Comparison of ENCODE assay signal across 8 mouse cellular contexts in the genomic region with DNA sequence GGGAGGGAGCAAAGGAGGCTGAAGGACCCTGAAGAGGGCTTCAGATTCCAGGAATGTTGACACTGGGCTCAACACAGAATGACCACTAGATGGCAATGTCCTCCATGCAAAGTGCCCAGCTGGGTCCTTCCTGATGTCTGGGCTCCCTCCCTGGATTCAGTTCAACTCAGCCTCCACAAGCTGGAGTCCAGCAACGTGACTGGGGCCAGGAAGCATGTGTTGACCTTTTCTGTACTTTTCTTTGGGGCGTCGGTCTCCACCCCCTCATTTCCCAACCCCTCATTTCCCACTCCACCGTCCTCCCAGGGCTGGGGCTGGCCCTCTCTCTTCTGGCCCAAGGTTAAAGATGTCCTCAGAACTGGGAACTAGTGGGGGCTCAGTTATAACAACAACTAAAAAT. TPM values are rescaled to one million over a fixed set of nuclear protein-coding genes. Genes with fewer than 3 reads are reported as not detected.
DNase-seq lines count a peak whose midpoint lies in the region; ATAC-seq lines count a peak whose summit lies in the region.

No protein-coding gene starts in this region.

- no peaks in the 10 kb centered on the region for H3K36me3 ChIP-seq in embryonic facial prominence, embryonic 15.5 days
- no peaks in the 10 kb centered on the region for H3K36me3 ChIP-seq in limb, embryonic 11.5 days (ENCODE audit: control insufficient read depth, insufficient read depth, low read length)
- 0 out of 2 replicates have a peak, but pooled peaks cover 3% of the 10 kb centered on the region for H3K36me3 ChIP-seq in midbrain, embryonic 13.5 days

- DNase-seq in 3T3-L1 (ENCODE audit: low read depth, low spot score), result peak; percentile 94
- DNase-seq in adrenal gland, postnatal 4 days (ENCODE audit: low spot score in 2 of 2), result peak; percentile 15 to 49
- peak; percentile 91 for DNase-seq in heart, adult 8-10 months (ENCODE audit: low spot score)
- DNase-seq in kidney, adult 8-10 months, result peak; percentile 90 to 92
- DNase-seq in limb, embryonic 11.5 days (ENCODE audit: low spot score), result peak; percentile 85
- DNase-seq in spleen, adult 18-20 months, result peak; percentile 11 to 15

- no peak overlapping the region for H3K4me2 ChIP-seq in embryonic facial prominence, embryonic 15.5 days (replicated peaks)
- H3K4me2 ChIP-seq in limb, embryonic 11.5 days (ENCODE audit: low read depth, severe bottlenecking), result no peak overlapping the region
- H3K4me2 ChIP-seq in midbrain, embryonic 13.5 days (replicated peaks), result no peak overlapping the region

- H3K27ac ChIP-seq in embryonic facial prominence, embryonic 15.5 days (replicated peaks), result no peak overlapping the region
- no peak overlapping the region for H3K27ac ChIP-seq in limb, embryonic 11.5 days (replicated peaks; ENCODE audit: low read depth, low read length)
- no peak overlapping the region for H3K27ac ChIP-seq in midbrain, embryonic 13.5 days

- ATAC-seq in embryonic facial prominence, embryonic 15.5 days (ENCODE audit: insufficient number of reproducible peaks, low FRiP score, low TSS enrichment, low read depth), result peak; percentile 78
- peak; percentile 75; the same call in 1 of the 2 replicates for ATAC-seq in limb, embryonic 11.5 days (ENCODE audit: insufficient number of reproducible peaks, low FRiP score, low TSS enrichment, low read depth)
- ATAC-seq in midbrain, embryonic 13.5 days, result peak; percentile 79

- H3K9me3 ChIP-seq in embryonic facial prominence, embryonic 15.5 days (replicated peaks), result no peaks in the 10 kb centered on the region
- no peaks in the 10 kb centered on the region for H3K9me3 ChIP-seq in limb, embryonic 11.5 days (ENCODE audit: control insufficient read depth, low read length)
- H3K9me3 ChIP-seq in midbrain, embryonic 13.5 days, result no peaks in the 10 kb centered on the region

- 8% methylated on average over 4 of the region's 4 CpGs for WGBS in embryonic facial prominence, embryonic 15.5 days
- 5% methylated on average over 4 of the region's 4 CpGs for WGBS in limb, embryonic 11.5 days
- WGBS in midbrain, embryonic 13.5 days, result 8% methylated on average over 4 of the region's 4 CpGs

- H3K27me3 ChIP-seq in embryonic facial prominence, embryonic 15.5 days, result no peaks in the 10 kb centered on the region
- H3K27me3 ChIP-seq in limb, embryonic 11.5 days (ENCODE audit: control insufficient read depth, insufficient read depth, low read length), result no peaks in the 10 kb centered on the region
- no peaks in the 10 kb centered on the region for H3K27me3 ChIP-seq in midbrain, embryonic 13.5 days

- no peak overlapping the region for H3K4me3 ChIP-seq in embryonic facial prominence, embryonic 15.5 days (replicated peaks)
- H3K4me3 ChIP-seq in limb, embryonic 11.5 days (ENCODE audit: low read depth, low read length), result no peak overlapping the region
- H3K4me3 ChIP-seq in midbrain, embryonic 13.5 days (replicated peaks), result no peak overlapping the region

- H3K9ac ChIP-seq in embryonic facial prominence, embryonic 15.5 days, result no peak overlapping the region
- H3K9ac ChIP-seq in limb, embryonic 11.5 days (ENCODE audit: low read length), result no peak overlapping the region
- H3K9ac ChIP-seq in midbrain, embryonic 13.5 days (replicated peaks), result no peak overlapping the region

- peaks cover 4% of the 10 kb centered on the region for H3K4me1 ChIP-seq in embryonic facial prominence, embryonic 15.5 days
- H3K4me1 ChIP-seq in limb, embryonic 11.5 days (ENCODE audit: control insufficient read depth, insufficient read depth, low read length), result peaks cover 10% of the 10 kb centered on the region; the same call in 1 of the 2 replicates
- H3K4me1 ChIP-seq in midbrain, embryonic 13.5 days (replicated peaks), result peaks cover 11% of the 10 kb centered on the region

RNA-seq across cellular contexts. Expression of a gene that starts 43.2 kb away (rescaled TPM):
- total RNA-seq in adrenal gland, postnatal 4 days (2021), result 10 to 100 TPM; 34.7 to 35.3 TPM
- polyA plus RNA-seq in embryonic facial prominence, embryonic 15.5 days (2015; fragmentation: Nextera tagmentation; extraction: Ambion mirVana), result 26.3 and 29.9 TPM in 2 replicates
- 10 to 100 TPM; 15.3 to 18.8 (median 17.1) TPM for total RNA-seq in heart, adult 8-10 months (2022)
- 18.8 and 24.0 TPM in 2 replicates for polyA plus RNA-seq in limb, embryonic 11.5 days (2014; fragmentation: Nextera tagmentation; extraction: Ambion mirVana)
- 14.0 and 15.0 TPM in 2 replicates for polyA plus RNA-seq in midbrain, embryonic 13.5 days (2015; fragmentation: Nextera tagmentation; extraction: Ambion mirVana)

RNA-seq across cellular contexts. Expression of a gene that starts 53.2 kb away (rescaled TPM):
- total RNA-seq in adrenal gland, postnatal 4 days (2021), result under 1 TPM; 0.11 to 0.20 TPM
- 8.3 and 9.8 TPM in 2 replicates for polyA plus RNA-seq in embryonic facial prominence, embryonic 15.5 days (2015; fragmentation: Nextera tagmentation; extraction: Ambion mirVana)
- not detected for total RNA-seq in heart, adult 8-10 months (2022)
- polyA plus RNA-seq in limb, embryonic 11.5 days (2014; fragmentation: Nextera tagmentation; extraction: Ambion mirVana), result 0.05 TPM in 1 of 2 replicates, not detected in the other
- not detected in 2 replicates for polyA plus RNA-seq in midbrain, embryonic 13.5 days (2015; fragmentation: Nextera tagmentation; extraction: Ambion mirVana)

Comparison
In these comparisons a context has a peak if more than half of its experiments do, and no peak if none do; other contexts are left out.
1. DNase-seq: peak in every context shown above with its lines; median percentile 94 in 3T3-L1; 91 in heart, adult 8-10 months; 91 in kidney, adult 8-10 months; 85 in limb, embryonic 11.5 days; 32 in adrenal gland, postnatal 4 days; 13 in spleen, adult 18-20 months.